Mouse (Mus musculus): Measurements from ENCODE around the gene Lrrc46.

GRCm38 (mm10) chr11:97030426-97030825 lies 10.8 kb downstream of the Lrrc46 start:
- TF ChIP-seq CTCF (IDR thresholded peaks at IDR 0.05; ENCODE audit: borderline replicate concordance, control insufficient read depth, extremely low read depth, insufficient read depth, low read length, poor library complexity) (no peak), POLR2A (IDR thresholded peaks at IDR 0.05; ENCODE audit: control insufficient read depth, extremely low read depth, insufficient read depth, low read length, poor library complexity) (no peak)

Data from thymus, adult 2 months (tissue).